Mouse (Mus musculus) midbrain, embryonic 12.5 days (tissue): ENCODE measurements around the gene Slc6a3. TPM values are rescaled to one million over a fixed set of nuclear protein-coding genes. Genes with fewer than 3 reads are reported as not detected.

Source experiments
- ATAC-seq: fragments of 200-750 bp; cut with Nextera tagmentation; 2 replicates; pipeline ENCODE4 v1.8.0; 2017; ENCODE audit warnings: low read depth, moderate TSS enrichment, moderate library complexity; ENCODE audit not compliant: low FRiP score
- H3K27ac ChIP-seq: fragments of 300-500 bp; sonication (generic); replicated peaks from 2 replicates; pipeline ENCODE4 v1.5.1; 2016; ENCODE audit warnings: mild to moderate bottlenecking
- H3K27me3 ChIP-seq: fragments of 300-500 bp; sonication (generic); 2 replicates; pipeline ENCODE4 v1.6.1; 2016; ENCODE audit warnings: mild to moderate bottlenecking
- H3K36me3 ChIP-seq: fragments of 300-500 bp; sonication (generic); 2 replicates; pipeline ENCODE4 v1.6.1; 2016
- H3K4me1 ChIP-seq: fragments of 300-500 bp; sonication (generic); 2 replicates; pipeline ENCODE4 v1.6.1; 2016
- H3K4me2 ChIP-seq: fragments of 300-500 bp; sonication (generic); replicated peaks from 2 replicates; pipeline ENCODE4 v1.6.1; 2016; ENCODE audit warnings: mild to moderate bottlenecking, moderate library complexity
- H3K4me3 ChIP-seq: fragments of 300-500 bp; sonication (generic); 2 replicates; pipeline ENCODE4 v1.5.1; 2016; ENCODE audit warnings: mild to moderate bottlenecking
- H3K9ac ChIP-seq: fragments of 300-500 bp; sonication (generic); replicated peaks from 2 replicates; pipeline ENCODE4 v1.6.1; 2016; ENCODE audit warnings: mild to moderate bottlenecking, moderate library complexity
- H3K9me3 ChIP-seq: fragments of 300-500 bp; sonication (generic); 2 replicates; pipeline ENCODE4 v1.6.1; 2016; ENCODE audit warnings: mild to moderate bottlenecking
- WGBS: fragments of 180-500 bp; shearing (Covaris S2); methylation state at CpG from one replicate; pipeline ENCODE4 v1.1.7; 2016; 5-methylcytosine and 5-hydroxymethylcytosine counted together
- polyA plus RNA-seq: library from polyadenylated mRNA; unstranded; fragments of >200 nt; fragmentation: Nextera tagmentation; extraction: Ambion mirVana; gene quantifications from 2 replicates; pipeline ENCODE4 v1.2.1, GENCODE M21; 2016

Gene Slc6a3
- polyA plus RNA-seq, 1 experiment from 2014 or later = 0.71 TPM

DNA sequence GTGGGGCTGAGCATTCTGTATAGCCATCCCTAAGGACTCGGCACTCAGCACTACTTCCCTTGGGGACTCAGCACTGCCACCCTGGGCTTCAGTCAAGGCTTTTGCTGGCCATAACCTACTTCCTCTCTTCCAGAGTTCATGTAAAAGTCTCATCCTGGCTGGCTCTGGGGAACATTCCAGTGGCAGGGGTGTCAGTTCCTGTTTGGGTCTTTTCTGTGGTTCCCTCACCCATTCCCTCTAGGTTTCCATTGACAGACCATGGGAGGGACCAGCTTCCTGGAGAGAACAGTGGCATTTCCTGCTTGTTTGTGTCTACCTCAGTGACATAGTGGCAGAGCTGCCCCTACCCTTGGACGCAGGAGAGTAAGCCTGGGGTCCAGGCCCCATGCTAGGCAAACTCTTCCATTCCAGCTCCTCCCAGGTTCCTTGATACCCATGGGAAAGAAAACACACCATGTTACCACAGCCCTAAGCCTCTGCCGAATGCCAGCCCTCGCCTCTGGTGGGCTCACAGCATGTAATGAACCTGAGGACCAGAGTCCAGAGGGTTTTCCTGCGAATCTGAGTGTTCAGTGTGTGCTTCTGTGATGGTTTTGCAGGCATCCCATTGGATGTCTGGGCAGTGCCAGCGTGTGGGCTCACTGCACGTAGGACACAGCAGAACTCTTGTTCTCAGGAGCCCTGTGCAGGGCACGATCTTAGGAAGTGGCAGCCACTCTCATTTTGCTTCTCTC lies 27.6 kb upstream of the Slc6a3 start:
- Histone ChIP-seq H3K4me3 (no peak overlapping the region), H3K27me3 (no peaks in the 10 kb centered on the region), H3K9me3 (no peaks in the 10 kb centered on the region), H3K9ac (no peak overlapping the region), H3K36me3 (peaks cover 42% of the 10 kb centered on the region), H3K27ac (no peak overlapping the region), H3K4me2 (no peak overlapping the region), H3K4me1 (no peaks in the 10 kb centered on the region)
- ATAC-seq = no peak
- WGBS = 92% methylated on average over 8 of the region's 8 CpGs

DNA sequence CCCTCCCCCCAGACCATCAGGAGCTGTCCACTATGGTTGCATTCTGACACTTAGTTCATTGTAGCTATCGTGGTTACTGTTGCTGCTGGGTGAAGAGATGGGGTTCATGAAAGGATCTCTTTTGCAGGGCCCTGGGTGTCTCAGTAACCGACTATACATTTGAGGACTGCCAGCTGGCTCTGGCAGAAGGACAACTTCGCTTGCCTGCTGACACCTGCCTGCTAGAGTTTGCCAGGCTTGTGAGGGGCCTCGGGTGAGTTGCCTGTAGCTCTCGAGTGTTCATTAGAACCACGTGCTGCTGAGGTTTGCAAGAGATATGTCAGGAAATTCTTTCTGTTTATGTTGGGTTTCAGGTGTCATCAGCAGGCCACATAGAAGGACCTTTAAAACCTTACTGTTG lies 26.7 kb upstream of the Slc6a3 start:
- Histone ChIP-seq H3K36me3 (peaks cover 50% of the 10 kb centered on the region), H3K4me1 (no peaks in the 10 kb centered on the region), H3K9ac (no peak overlapping the region), H3K27me3 (no peaks in the 10 kb centered on the region), H3K9me3 (no peaks in the 10 kb centered on the region), H3K4me3 (no peak overlapping the region), H3K27ac (no peak overlapping the region), H3K4me2 (no peak overlapping the region)
- WGBS = 88% methylated on average over 6 of the region's 6 CpGs
- ATAC-seq = no peak

DNA sequence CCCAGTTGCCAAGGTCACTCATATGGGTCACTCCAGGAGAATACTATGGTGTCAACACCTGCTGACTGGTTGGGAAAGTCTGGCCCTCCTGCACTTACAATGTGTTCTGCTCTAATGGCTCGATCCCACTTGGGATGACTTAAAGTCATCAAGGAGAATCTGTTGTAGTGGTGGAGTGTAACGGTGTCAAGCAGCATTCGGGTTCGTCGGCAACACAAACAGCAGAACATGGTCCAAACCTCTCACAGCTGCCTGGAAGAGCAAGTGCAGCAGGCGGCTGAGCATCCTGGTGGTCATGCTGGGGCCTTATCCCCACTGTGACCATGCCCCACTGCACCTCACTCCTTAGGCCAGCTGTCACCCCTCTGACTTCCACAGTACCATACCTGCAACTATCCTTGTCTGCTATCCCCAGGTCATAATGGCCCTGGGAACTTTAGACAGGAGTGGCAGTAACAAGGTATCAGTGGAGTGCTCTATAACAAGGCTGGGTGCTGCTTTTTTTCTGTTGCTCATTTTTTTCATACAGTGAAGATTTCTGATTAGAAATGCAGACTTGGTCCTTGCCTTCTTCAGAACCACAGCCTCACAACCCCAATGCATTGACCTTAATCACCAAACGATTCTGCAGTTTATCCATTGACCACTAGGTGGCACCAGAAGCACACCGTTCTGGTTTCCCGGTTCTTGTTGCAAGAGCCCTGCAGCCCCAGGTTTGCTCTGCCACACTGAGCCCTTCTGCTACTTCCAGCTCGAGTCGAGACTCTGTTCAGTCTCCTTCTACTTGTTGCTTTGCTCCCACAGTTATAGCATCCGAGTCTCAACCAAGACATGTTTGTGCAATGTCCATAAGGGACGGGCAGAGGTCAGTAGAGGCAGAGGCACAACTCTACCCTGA lies 23.5 kb upstream of the Slc6a3 start:
- Histone ChIP-seq H3K9me3 (no peaks in the 10 kb centered on the region), H3K27ac (no peak overlapping the region), H3K4me3 (no peak overlapping the region), H3K36me3 (peaks cover 66% of the 10 kb centered on the region), H3K4me1 (no peaks in the 10 kb centered on the region), H3K27me3 (no peaks in the 10 kb centered on the region), H3K9ac (no peak overlapping the region), H3K4me2 (no peak overlapping the region)
- 59% methylated on average over 13 of the region's 13 CpGs for WGBS
- ATAC-seq = 0 out of 2 replicates have a peak, but pooled peaks have one; percentile 55

DNA sequence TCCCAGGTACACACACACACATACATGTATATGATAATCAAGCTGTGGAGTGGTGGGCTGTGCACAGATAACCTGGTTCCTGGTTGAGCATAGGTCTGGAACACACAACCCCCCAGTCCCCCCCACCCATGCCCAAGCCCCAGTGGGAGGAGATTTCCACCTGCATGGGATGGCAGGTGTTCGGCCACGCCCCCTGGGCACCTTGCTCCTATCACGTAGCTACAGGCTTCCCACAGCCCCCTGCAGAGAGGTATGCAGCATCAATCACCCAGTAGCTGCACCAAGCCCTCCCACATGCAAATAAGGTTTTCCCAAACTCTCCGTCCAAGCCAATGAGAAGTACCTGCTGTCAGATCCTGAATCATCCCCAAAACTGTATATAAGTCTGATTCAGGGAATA lies 19.7 kb upstream of the Slc6a3 start:
- WGBS = 80% methylated on average over 4 of the region's 4 CpGs
- Histone ChIP-seq H3K27ac (no peak overlapping the region), H3K27me3 (no peaks in the 10 kb centered on the region), H3K4me3 (no peak overlapping the region), H3K9ac (no peak overlapping the region), H3K36me3 (peaks cover 43% of the 10 kb centered on the region), H3K9me3 (no peaks in the 10 kb centered on the region), H3K4me1 (no peaks in the 10 kb centered on the region), H3K4me2 (no peak overlapping the region)
- ATAC-seq = no peak

DNA sequence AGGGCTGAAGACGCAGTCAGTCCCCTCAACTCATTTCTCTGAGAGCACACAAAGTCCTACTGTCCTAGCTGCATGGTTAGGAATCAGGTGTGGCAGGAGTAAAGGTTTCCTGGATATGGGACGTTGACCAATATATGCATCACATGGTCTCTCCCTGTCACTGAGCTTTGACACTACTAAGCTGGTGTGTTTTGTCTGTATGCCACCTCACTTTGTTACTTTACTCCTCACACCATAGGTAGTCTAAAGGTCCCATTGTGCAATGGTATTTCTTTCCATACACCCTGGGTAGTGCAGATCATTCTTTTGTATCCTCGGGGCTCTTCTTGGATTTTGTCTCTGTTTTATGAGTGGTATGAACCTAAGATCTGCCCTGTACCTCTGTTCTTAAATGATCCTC lies 2.8 kb upstream of the Slc6a3 start:
- Histone ChIP-seq H3K4me2 (no peak overlapping the region), H3K27ac (no peak overlapping the region), H3K27me3 (peaks cover 46% of the 10 kb centered on the region), H3K9ac (no peak overlapping the region), H3K4me3 (no peak overlapping the region), H3K36me3 (no peaks in the 10 kb centered on the region), H3K4me1 (peaks cover 4% of the 10 kb centered on the region; the same call in 1 of the 2 replicates), H3K9me3 (no peaks in the 10 kb centered on the region)
- WGBS = 86% methylated on average over 3 of the region's 3 CpGs
- no peak for ATAC-seq

DNA sequence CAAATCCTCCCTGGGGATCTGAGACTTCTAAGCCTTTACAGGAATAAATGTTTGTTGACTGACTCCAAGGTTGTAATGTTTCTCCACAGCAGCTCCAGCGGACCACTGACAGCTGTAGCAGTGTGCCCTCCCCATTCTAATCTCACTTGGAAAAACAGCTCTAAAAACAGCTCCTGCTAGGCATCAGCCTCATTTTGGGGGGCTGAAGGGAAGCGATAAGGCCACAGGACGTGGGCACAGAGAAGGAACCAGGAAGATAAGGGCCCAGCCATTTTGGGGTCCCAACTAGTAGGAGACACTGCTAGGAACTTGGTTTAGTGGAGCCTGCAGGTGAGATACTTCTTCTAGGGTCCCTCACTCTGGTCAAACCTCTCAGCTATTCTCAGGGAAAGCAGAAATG lies 1.3 kb upstream of the Slc6a3 start:
- no peaks in the 10 kb centered on the region for H3K9me3 ChIP-seq
- H3K4me3 ChIP-seq = no peak overlapping the region
- no peak overlapping the region for H3K27ac ChIP-seq
- H3K4me2 ChIP-seq = no peak overlapping the region
- no peak overlapping the region for H3K9ac ChIP-seq
- H3K27me3 ChIP-seq = peaks cover 48% of the 10 kb centered on the region
- H3K36me3 ChIP-seq = no peaks in the 10 kb centered on the region
- 55% methylated on average over 3 of the region's 3 CpGs for WGBS
- peaks cover 4% of the 10 kb centered on the region; the same call in 1 of the 2 replicates for H3K4me1 ChIP-seq
- no peak for ATAC-seq

DNA sequence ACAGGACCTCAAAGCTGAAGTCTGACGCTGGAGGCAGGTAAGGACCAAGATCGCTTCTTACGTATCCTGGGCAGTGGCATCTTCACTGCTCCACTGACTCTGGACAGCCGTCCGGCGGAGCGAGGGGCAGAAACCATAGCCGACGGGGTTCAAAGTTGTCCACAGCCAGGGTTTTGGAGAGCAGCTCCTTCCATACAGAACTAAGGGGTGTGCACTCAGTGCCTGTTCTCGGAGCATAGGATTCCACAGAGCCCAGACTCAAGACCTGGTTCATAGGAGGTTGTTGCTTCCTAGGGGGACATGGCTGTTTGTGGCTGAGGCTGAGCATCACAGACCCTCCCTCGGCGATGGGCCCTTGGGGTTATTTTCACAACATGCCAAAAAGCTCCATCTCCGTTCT lies 277 bp downstream of the Slc6a3 start:
- Histone ChIP-seq H3K9ac (peak overlapping the region; percentile 29), H3K4me1 (peaks cover 4% of the 10 kb centered on the region; the same call in 1 of the 2 replicates), H3K36me3 (no peaks in the 10 kb centered on the region), H3K27ac (no peak overlapping the region), H3K9me3 (no peaks in the 10 kb centered on the region), H3K4me2 (peak overlapping the region; percentile 74), H3K27me3 (peaks cover 57% of the 10 kb centered on the region), H3K4me3 (peak overlapping the region; percentile 42)
- ATAC-seq = no peak
- 21% methylated on average over 13 of the region's 13 CpGs for WGBS

DNA sequence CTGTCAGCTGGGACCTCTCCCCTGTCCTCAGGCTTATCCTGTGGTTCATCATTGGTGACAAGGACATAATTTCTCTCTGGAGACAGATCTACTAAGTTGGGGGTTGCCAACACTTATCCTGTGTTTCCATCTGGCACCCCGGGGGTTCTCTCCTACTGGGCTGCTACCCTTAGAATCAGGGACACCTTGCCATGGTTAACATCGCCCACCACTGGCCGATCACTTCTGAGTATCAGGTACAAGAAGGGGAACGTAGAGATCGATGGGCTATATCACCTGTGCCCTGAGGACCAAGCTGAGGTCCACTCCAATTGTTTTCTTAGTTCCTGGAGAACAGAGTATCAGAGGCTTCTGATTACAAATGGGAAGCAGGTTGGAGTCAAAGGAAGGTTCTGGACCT lies 27.7 kb downstream of the Slc6a3 start:
- peaks cover 3% of the 10 kb centered on the region; the same call in 1 of the 2 replicates for H3K27me3 ChIP-seq
- H3K9ac ChIP-seq = no peak overlapping the region
- no peak overlapping the region for H3K4me3 ChIP-seq
- H3K36me3 ChIP-seq = no peaks in the 10 kb centered on the region
- H3K4me2 ChIP-seq = no peak overlapping the region
- H3K4me1 ChIP-seq = no peaks in the 10 kb centered on the region
- no peaks in the 10 kb centered on the region for H3K9me3 ChIP-seq
- ATAC-seq = no peak
- no peak overlapping the region for H3K27ac ChIP-seq
- 89% methylated on average over 5 of the region's 5 CpGs for WGBS

DNA sequence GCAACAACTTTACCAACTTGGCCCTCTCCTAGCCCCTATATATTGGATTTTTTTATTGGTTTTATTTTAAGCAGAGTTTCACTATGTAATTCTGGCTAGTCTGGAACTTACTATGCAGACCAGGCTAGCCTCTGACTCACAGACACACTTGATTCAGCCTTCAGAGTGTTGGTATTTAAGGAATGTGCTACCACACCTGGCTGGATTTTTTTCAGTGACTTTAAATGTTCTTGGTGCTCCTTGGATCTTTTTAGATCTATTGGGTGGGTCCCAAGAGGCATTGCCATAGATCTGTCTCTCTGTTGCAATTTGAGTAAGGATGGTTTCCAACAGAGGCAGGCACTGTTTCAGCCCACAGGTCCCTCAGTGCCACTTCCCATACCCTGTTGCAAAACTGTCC lies 38.5 kb downstream of the Slc6a3 start:
- no peak overlapping the region for H3K4me3 ChIP-seq
- H3K4me1 ChIP-seq = no peaks in the 10 kb centered on the region
- no peak overlapping the region for H3K27ac ChIP-seq
- H3K9me3 ChIP-seq = no peaks in the 10 kb centered on the region
- no peaks in the 10 kb centered on the region for H3K27me3 ChIP-seq
- no peak overlapping the region for H3K9ac ChIP-seq
- H3K4me2 ChIP-seq = no peak overlapping the region
- no peak for ATAC-seq
- H3K36me3 ChIP-seq = no peaks in the 10 kb centered on the region

DNA sequence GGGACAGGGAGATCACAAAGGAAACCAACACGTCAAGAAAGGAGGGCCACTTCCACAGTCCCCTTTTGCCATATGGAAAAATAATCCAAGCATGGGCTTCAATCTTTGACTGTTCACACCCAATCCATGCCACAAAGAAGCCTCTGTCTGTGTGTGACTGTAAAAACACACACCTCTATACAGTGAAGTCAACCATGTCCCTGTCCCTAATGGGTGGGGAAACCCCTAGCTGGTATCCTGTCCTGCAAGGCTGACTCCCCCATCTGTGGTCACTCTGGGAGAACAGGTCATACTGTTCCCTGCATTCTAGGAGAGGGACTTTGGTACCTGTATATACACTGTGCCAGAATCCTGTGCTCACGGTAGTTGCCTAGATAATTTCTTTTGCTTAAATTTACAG lies 40.7 kb downstream of the Slc6a3 start:
- WGBS = 75% methylated on average over 2 of the region's 2 CpGs
- Histone ChIP-seq H3K4me2 (no peak overlapping the region), H3K27ac (no peak overlapping the region), H3K4me1 (no peaks in the 10 kb centered on the region), H3K36me3 (no peaks in the 10 kb centered on the region), H3K4me3 (no peak overlapping the region), H3K27me3 (no peaks in the 10 kb centered on the region), H3K9me3 (no peaks in the 10 kb centered on the region), H3K9ac (no peak overlapping the region)
- no peak for ATAC-seq

DNA sequence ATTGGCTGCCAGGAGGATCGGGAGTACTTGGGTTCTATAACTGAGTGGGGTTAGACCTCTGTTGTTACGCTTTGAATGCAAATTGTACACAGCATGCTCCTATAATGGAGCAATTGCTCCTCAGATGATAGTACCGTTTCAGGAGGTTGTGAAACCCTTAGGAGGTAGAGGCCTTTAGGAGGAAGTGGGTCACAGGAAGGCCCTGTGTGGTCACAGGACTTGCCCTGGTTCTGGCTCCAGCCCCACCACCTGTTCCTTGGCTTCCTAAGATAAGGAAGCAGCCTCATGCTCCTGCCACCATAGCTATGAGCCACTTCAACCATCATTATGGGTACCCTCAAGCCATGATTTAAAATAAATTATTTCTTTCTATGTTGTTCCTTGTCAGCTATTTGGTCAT lies 54.9 kb downstream of the Slc6a3 start:
- Histone ChIP-seq H3K27ac (no peak overlapping the region), H3K36me3 (no peaks in the 10 kb centered on the region), H3K9me3 (no peaks in the 10 kb centered on the region), H3K27me3 (peaks cover 4% of the 10 kb centered on the region; the same call in 1 of the 2 replicates), H3K4me1 (no peaks in the 10 kb centered on the region), H3K9ac (no peak overlapping the region), H3K4me2 (no peak overlapping the region), H3K4me3 (no peak overlapping the region)
- WGBS = 86% methylated on average over 3 of the region's 3 CpGs
- ATAC-seq = no peak

DNA sequence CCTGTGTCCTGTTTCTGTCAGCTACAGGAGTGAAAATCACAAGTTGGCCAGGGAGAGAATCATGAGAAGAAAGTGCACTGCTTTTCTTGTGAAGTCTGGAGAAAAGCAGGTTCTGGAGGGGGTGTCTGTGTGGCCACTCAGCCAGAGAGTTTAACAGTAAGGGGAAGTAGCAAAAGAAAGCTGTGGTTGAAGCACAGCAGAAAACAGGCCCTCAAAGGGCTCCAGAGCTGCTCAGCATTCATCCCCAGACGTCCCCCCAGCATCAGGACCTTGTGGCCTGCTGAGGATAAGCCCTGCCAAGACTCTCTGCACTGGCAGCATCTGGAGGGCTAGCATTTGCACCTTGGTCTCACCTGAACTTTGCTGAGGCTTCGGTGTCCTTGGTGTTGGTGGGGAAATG lies 56.0 kb downstream of the Slc6a3 start:
- no peak overlapping the region for H3K9ac ChIP-seq
- H3K4me3 ChIP-seq = no peak overlapping the region
- no peak overlapping the region for H3K27ac ChIP-seq
- no peaks in the 10 kb centered on the region for H3K36me3 ChIP-seq
- WGBS = 60% methylated on average over 2 of the region's 2 CpGs
- peaks cover 12% of the 10 kb centered on the region for H3K27me3 ChIP-seq
- H3K9me3 ChIP-seq = no peaks in the 10 kb centered on the region
- no peak overlapping the region for H3K4me2 ChIP-seq
- ATAC-seq = no peak
- no peaks in the 10 kb centered on the region for H3K4me1 ChIP-seq
